Mouse (Mus musculus) v-Abl transformed pro-B cells (cell line): Measurements from ENCODE around the gene Kcnk10.
"Not testable (repeated sequence)": the region's sequence is repeated elsewhere in the genome, so short reads cannot be mapped to it uniquely, and the experiment has no call there.

ENCODE experiments used
- in situ Hi-C, 2 experiments: fragments of 400-800 bp; cut with MboI; formaldehyde crosslinking; loops; one replicate each; pipeline ENCODE4 v1.15.1; 2025; ENCODE audit not compliant: unreplicated experiment in 2 of 2

Kcnk10 gene

DNA sequence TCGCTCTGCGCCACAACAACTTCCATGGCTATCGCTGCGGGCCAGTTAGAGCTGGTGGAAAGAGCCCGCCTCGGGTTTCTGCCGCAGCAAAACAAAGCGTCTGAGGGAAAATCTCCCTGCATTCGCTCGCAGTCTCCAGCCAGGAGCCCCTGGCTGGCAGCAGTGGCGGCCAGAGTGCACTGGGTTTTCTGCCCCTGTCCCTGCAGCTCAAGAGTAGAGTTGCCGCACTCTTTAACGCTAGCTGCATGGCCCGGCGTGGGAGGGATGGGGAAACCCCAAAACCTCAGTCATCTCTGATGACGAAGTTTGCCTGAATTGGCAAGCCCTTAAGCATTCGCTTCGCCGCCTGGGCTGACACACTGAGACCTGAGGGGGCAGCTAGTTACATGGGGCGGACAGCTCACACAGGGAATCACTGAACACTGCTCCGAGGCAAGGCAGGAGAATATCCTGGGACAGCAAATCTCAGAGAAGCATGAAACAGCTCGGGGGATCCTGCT is at the start of gene Kcnk10:
TSS of gene Kcnk10 (minus strand) at position 450 of the 500 bp plus-strand sequence.
- in situ Hi-C loops, result loop anchor here in 1 of 2 experiments (25.0 kb wide), 1 partner anchor 241 kb away; no protein-coding TSS in a partner anchor

DNA sequence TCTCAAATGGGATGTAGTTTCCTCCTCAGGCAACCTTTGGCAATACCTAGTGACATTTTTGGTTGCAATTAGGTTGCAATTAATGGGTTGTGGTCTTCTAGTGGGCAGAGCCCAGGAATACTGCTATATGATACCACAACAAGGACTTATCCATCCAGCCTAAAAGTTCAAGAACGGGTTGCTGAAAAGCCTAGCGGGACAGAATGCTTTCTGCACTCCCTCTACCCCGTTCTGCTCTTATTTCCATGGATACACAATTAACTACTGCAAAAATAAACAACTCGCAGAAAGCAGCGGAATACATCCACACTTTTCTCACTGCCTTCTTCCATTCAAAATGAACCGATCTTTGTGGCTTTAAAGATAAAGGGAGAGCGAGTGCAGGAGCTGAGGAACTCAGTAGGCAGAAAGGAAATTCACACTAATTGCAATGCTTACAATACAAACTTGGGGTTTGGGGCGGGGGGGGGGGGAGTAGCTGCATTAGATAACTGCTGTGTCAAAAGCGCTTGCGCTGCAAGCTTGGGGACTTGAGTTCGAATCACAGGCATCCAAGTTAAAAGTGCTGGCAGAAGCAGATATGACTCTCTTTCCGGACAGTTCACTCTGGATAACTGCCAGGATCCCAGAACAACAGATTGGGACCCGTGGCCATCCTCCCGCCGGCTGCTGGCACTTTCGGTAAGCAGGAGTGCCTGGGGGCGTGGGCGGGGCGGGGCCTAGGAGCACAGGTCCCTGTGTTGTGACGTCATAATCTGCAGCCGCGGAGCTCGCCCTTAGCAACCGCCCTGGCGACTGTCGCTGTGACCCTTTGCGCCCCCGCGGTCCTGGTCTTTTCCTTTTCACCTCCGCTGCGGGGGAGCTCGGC is 49.5 kb upstream of the Kcnk10 start, which contains the start of gene Spata7:
TSS of gene Spata7 (plus strand) at position 766 of the 868 bp plus-strand sequence.
- in situ Hi-C loops, result no loop called here

DNA sequence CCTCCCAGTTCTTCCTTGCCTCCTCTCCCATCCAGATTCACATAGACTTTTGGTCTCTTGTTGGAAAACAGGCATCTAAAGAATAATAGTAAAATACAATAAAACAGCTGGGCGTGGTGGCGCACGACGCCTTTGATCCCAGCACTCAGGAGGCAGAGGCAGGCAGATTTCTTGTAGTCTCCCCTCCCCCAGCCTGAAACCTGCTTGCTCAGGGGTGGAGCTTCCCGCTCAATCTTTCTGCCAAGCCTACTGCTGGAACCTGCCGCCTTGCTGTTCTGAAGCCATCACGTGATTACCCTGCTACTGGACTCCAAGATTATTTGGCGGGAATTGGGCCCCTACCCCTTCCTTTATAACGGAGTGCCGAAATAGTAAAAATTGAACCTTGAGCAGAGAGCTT is 45.2 kb upstream of the Kcnk10 start:
- in situ Hi-C loops, result not testable (repeated sequence)

DNA sequence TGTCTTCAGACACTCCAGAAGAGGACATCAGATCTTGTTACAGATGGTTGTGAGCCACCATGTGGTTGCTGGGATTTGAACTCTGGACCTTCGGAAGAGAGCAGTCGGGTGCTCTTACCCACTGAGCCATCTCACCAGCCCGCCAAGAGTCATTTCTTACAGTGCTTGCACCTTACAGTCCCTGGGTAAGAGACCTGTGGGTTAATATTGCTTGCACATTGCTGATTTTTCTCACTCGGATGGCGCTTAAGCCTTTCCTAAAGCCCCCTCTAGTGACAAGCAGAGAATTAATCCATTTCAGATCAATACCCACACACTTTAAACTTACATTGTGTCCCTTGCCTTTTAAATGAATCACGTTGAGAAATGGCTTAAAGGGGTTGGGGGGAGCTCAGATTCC is 42.8 kb upstream of the Kcnk10 start:
- in situ Hi-C loops, result not testable (repeated sequence)

DNA sequence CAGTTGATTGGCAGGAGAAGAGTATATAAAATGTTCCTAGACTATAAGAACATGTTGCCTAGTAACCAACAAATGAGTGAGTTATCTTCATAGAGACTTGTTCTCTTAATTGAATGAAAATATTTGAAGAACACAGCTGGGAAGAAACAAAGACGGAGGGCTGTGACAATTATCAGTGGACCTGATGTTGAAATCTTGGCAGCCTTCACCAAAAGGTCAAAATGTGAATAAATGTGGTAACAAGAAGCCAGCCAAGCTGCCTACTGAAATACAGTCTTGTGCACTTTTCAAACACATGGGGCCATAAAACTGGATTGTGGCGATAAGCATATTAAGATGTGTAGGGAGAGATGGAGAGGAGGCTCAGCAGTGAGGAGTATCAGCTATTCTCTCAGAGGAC is 41.4 kb upstream of the Kcnk10 start:
- in situ Hi-C loops, result no loop called here

DNA sequence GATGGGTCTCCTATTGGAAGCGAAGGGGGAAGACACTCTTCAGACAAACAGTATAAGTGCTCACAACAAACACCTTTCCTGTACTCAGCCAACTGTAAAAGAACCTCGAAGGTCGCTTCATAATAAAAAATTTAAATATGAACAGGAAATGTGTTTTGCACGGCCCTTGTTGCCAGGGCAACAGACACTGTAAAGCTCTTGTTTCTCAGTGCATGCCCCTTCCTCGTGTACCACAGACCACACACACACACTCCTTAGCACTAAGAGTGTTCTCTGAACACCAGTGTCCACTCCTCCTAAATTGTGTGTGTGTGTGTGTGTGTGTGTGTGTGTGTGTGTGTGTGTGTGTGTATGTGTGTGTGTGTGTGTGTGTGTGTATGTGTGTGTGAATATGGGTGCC is 37.6 kb upstream of the Kcnk10 start:
- in situ Hi-C loops, result no loop called here

DNA sequence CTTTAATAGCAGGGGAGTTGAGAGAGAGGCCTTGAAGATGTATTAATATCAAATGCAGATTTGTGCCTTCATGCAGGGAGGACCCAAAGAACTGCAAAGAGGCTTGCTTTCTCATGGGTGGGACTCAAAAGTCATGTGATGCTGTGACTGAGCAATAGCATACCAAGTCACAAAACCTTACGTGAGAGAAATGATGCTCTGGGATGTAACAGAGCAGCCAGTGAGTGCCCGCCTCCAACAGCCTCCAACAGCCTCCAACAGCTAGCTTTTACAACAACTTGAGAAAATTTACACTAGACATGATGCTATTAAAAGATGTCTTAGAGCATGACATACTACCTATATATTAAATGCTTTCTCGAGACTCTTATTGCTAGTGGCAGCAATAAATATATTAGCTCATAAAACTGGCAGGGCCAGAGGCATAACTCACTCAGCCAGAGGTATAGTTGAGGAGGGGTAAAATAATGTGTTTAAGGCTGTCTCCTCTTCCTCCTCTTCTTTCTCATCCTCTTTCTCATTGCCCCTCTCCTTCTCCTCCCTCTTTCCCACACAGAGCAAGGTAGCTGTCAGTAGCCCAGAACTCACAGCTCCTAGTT is 36.9 kb upstream of the Kcnk10 start:
- in situ Hi-C loops, result no loop called here

DNA sequence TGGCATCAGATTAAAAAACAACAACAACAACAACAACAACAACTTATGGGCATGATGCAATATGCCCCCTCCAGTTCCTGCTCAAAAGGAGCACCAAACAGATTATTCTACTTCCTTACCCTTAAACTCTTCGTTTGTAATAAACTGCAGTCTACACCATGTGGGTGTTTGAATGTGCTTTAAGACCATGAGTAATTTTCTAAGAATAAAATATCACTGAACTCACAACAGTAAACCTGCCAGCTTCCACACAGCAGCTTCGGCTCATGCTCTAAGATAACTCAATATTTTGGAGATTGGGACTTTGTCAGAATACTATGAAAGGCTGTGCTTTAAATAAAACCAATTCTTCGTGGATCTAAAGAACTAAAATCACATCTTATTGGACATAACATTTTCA is 32.2 kb upstream of the Kcnk10 start:
- in situ Hi-C loops, result no loop called here

DNA sequence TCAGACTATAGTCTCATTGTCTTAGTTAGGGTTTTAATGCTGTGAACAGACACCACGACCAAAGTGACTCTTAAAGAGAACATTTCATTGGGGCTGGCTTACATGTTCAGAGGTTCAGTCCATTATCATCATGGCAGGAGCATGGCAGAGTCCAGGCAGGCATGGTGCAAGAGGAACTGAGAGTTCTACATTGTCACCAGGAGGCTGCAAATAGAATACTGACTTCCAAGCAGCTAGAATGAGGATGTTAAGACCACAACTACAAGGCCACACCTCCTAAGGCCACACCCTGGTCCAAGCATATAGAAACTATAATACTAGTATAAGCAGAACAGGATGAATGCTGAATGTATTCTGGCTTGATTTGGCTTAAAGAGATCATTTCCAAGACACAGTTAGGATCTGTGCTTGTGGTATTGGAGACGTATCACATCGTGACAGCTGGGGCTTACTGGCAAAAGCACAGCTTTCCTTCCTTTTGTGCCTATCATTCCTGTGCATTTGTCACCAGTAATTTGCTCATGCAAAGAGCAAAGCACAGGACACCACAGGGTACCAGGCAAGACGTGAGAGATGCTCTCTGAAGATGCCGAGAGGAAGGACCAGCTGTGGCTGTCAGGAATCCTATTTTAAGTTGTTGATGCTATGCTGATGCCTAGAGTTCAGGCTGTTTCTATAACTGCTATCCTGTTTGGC is 28.6 kb upstream of the Kcnk10 start:
- in situ Hi-C loops, result no loop called here

DNA sequence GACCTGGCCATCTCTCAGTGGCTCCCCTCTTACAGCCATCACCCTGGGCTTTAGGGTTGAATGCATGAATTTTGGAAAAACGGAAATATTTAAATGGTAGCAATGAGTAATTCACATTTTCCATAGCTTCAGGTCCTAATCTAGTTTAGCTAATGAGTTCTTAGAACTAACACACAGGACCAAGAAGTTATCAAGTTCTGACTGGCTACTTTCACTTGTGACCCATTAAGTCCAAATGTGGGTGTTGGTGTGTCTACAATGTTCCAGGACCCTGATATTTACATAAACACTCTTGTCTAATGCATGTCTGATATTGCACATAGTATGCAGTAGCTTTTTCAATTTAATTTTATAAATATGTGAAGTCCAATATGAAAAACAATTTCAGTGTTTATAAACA is 27.2 kb upstream of the Kcnk10 start:
- in situ Hi-C loops, result no loop called here

DNA sequence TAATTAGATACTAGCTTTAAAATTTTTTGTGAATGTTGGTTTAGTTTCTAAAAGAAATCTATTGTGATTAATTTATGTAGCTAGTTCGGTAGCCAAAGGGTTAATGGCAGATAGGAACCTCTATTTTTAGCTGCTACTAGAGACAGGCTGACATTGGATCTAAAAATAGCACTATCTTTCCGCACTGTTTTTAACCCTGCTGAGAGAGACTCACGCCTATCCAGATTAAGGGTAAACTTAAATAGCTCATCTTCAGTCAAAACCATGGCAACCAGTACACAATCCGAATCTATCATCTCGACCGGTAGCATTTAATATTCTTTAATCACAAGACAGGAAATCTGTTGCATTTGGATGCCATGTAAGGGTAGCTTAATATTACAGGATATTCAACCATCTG is 24.0 kb upstream of the Kcnk10 start:
- in situ Hi-C loops, result no loop called here

DNA sequence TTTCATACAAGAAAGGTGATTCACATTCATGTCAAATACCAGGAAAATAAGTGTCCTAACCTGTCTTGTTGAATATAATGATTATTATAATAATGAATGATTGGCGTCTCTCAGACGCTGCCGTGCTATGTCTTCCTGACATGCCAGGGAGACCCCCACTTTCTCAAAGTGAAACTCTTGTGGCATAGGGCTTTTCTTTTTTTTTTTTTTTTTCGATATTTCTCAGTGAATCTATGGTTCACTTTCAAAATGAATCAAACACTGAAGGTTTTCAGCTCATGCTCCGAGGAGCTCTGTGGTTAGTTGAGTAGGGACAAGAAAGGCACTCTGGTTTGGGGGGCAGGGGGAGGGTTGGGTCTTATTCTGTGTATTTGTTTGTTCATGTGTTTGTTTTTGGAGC is 22.8 kb upstream of the Kcnk10 start:
- in situ Hi-C loops, result no loop called here

DNA sequence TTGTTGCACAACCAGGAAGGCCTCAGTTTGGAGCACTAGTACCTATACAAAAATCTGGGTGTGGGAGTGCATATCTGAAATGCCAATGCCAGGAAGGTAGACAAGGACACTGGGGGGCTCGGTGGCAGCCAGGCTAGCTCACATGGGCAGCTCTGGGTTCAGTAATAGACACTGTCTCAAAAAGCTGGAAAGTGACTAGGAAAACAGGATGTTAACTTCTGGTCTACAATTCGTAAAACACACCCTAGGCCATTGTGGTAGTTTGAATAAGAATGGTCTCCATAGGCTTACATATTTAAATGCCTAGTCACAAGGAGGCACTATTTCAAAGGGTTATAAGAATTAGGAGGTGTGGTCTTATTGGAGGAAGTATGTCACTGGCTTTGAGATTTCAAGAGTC is 12.9 kb upstream of the Kcnk10 start:
- in situ Hi-C loops, result loop anchor here in 1 of 2 experiments (25.0 kb wide), 1 partner anchor 254 kb away; no protein-coding TSS in a partner anchor

DNA sequence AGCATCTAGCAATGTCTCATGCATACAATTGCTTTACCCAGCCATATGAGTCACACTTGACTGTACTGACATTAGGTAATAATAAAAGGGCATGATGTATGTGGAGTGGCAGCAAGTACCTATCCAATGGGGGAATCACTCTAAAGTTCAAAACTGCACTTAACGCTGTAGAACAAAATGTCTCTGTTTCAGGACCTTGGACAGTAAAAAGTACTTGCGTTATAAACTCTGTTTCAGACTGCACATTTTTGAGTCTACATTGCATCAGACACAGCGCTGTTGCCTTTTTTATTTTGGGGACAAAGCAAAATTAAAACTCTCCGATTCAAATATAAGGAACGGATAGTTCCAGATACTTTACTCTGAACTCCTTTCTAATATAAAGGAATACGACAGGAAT is 10.5 kb upstream of the Kcnk10 start:
- in situ Hi-C loops, result loop anchor here (5.0 to 25.0 kb wide), 4 partner anchors 131 to 314 kb away; no protein-coding TSS in a partner anchor

DNA sequence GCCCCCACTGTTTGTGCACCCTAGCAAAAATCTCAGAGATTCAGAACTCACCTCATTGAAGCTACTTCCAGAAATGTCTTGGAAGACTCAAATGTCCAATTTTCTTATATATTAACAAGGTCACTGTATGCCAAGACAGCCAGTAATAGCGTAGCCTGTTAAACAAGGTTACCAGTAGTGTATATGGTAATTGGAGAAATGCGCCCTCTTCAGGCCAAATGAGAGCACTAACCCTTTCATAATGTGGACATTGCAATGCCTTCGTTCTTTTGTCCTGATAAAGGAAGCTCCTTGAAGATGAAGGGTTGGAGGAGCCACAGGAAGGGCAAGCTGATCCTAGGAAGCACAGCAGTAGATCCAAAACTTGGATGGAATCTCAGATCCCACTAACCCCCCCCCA is 7.2 kb upstream of the Kcnk10 start:
- in situ Hi-C loops, result loop anchor here (5.0 to 25.0 kb wide), 4 partner anchors 128 to 311 kb away; no protein-coding TSS in a partner anchor

DNA sequence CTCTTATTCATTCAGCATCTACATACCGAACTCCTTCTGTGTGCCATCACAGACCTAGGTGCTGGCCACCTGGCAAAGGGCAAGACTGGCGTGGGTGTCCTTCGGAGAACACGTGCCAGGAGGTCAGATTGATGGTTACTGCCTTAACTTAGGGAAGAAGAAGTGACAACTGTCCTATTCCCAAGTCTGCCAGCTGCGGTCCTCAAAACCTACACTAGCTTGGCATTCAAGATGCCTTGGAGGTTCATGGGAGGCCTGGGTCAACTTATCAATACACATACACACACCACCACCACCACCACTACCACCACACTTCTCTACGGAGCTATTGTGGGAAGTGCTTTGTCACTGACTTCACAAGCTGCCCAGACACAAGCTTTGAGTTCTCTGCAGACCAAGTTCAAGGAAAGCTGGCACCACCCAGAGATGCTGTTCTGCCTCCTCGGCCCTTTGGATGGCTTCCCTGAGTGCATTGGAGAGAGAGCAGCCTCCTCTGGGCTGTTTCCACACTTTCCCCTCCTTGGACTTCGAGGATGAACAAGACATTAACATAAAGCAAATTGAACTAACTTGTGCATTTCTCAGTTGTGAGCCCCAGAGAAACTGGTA is 2.1 kb downstream of the Kcnk10 start:
- in situ Hi-C loops, result loop anchor here in 1 of 2 experiments (25.0 kb wide), 1 partner anchor 239 kb away; no protein-coding TSS in a partner anchor

DNA sequence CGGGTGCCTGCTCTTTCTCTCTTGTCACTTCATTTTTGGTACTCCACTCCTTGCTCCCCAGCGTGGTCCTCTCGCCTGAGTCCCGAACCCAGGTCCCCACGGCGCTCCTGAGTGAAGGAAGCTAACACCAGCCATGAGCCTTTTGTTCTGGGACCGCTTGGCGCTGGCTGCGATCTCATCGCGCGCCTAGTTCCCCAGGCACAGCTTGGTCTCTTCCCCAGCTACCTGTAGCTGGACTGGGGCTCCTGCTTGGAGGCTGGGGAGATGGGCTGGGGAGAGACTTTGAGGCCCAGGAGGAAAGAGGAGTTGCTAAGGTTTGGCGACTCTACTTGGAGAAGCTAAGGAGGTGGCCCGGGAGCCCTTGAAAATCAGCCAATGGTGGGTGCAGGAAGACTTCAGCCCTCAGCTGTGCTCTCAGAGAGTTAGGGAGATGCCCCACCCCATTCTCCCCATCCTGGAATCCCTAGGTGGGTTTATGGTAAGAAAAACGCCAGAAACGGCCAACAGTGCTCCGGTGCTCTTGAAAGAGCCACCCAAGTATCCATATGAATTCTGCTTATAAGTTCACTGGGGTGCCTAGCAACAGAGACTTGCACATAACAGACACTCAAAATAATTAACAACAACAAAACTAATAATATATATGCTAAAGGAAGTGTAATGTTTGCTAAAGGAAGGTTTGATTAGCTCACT is 2.8 kb downstream of the Kcnk10 start:
- in situ Hi-C loops, result loop anchor here in 1 of 2 experiments (25.0 kb wide), 1 partner anchor 238 kb away; no protein-coding TSS in a partner anchor

DNA sequence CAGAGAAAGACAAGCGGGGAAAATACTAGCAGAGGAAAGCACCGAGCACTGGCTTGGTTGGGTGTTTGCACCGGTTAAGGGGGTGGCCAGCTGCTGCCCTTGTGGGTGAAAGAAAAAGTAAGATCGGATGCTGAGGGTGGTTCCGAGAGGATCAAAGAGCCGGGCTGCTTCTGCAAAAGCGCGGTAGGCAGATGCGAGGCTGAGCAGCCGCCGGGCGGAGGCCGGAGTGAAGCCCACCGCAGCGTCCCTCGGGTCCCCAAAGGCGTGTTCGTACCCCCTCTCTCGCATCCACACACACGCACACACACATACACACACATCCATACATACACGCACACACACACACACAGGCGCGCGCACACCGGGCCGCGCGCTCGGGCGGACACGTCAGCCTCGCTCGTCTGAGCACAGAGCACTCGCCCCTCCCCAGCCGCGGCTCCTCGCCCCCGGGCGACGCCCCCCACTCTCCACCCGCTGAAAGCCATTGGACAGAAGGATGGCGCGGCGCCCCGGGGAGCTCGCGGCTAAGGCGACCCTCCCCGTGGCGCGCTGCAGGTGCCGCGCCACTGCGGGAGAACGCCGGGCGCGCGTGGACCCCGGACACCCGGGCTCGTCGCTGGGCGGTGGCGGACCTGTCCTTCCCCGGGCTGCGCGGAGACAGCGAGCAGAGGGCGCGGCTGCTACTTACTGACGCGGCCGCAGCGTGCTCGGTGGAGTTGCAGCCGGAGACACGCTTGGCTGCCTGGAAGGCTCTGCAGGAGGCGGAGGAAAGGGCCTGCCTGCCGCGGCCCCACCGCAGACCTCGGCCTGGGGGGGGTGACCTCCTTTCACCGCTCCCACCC is 3.5 kb downstream of the Kcnk10 start:
- in situ Hi-C loops, result loop anchor here (5.0 to 25.0 kb wide), 2 partner anchors 52 to 237 kb away; no protein-coding TSS in a partner anchor
